Mouse (Mus musculus) thymus, adult 2 months (tissue): ENCODE data around the gene Pcsk5. TPM values are rescaled to one million over a fixed set of nuclear protein-coding genes. Genes with fewer than 3 reads are reported as not detected.

Experiments used
- DNase-seq: peaks from one replicate; pipeline ENCODE4 v3.0.0; 2021
- H3K27ac ChIP-seq: fragments of 200-500 bp; 2 replicates; pipeline ENCODE4 v1.5.1; 2012; ENCODE audit warnings: low read length, control low read depth; ENCODE audit not compliant: control insufficient read depth, insufficient read depth
- H3K27me3 ChIP-seq: fragments of 200-500 bp; 2 replicates; pipeline ENCODE4 v1.6.1; 2012; ENCODE audit warnings: mild to moderate bottlenecking, low read length, moderate library complexity, mixed read lengths; ENCODE audit not compliant: control insufficient read depth, insufficient read depth
- H3K36me3 ChIP-seq: fragments of 200-500 bp; 2 replicates; pipeline ENCODE4 v1.6.1; 2012; ENCODE audit warnings: mild to moderate bottlenecking, low read length, moderate library complexity; ENCODE audit not compliant: control insufficient read depth, insufficient read depth
- H3K4me1 ChIP-seq: fragments of 200-500 bp; replicated peaks from 2 replicates; pipeline ENCODE4 v1.6.1; 2012; ENCODE audit warnings: low read length; ENCODE audit not compliant: control insufficient read depth, insufficient read depth
- H3K4me3 ChIP-seq: fragments of 200-500 bp; 2 replicates; pipeline ENCODE4 v1.5.1; 2012; ENCODE audit warnings: mild to moderate bottlenecking, low read length, control low read depth, moderate library complexity; ENCODE audit not compliant: control insufficient read depth, insufficient read depth
- CTCF ChIP-seq: fragments of 200-500 bp; IDR thresholded peaks from 2 replicates; pipeline ENCODE4 v1.5.1; 2012; ENCODE audit warnings: mild to moderate bottlenecking, control low read depth, low read length, moderate library complexity, borderline replicate concordance; ENCODE audit not compliant: control insufficient read depth, poor library complexity, insufficient read depth; ENCODE audit errors: extremely low read depth
- POLR2A ChIP-seq: fragments of 200-500 bp; IDR thresholded peaks from 2 replicates; pipeline ENCODE4 v1.6.1; 2012; ENCODE audit warnings: mild to moderate bottlenecking, low read length, control low read depth, moderate library complexity; ENCODE audit not compliant: control insufficient read depth, poor library complexity, insufficient read depth; ENCODE audit errors: extremely low read depth
- WGBS: fragments of 180-500 bp; shearing (Covaris S2); methylation state at CpG from one replicate; pipeline ENCODE4 v1.1.7; 2018; 5-methylcytosine and 5-hydroxymethylcytosine counted together
- polyA plus RNA-seq: library from polyadenylated mRNA; depleted of rRNA; stranded (reverse); fragments of >200 nt; gene quantifications from 2 replicates; pipeline ENCODE4 v1.2.3, GENCODE M21; 2012

Gene Pcsk5
- polyA plus RNA-seq, 1 experiment: 0.58 TPM

DNA sequence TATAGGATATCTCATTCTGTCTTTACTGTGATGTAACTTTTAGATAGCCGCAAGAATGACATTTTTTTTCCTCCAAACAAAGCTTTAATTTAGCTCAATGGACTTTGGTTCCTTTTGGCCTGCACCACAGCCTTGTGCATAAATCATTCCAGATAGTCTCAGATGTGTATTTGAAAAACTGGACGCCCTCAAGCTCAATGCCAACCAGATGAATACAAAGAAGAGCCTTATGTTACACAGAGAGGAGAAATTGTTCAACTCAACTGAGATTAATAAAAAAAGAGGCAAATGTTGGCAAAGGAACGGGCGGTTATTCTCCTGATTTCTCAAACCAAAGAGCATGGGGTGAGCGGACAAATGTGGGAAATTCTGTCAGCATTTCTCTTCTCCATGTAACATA lies 75.8 kb downstream of the Pcsk5 start:
- Histone ChIP-seq H3K36me3 (no peaks in the 10 kb centered on the region), H3K4me1 (no peaks in the 10 kb centered on the region), H3K27me3 (no peaks in the 10 kb centered on the region), H3K27ac (no peak overlapping the region), H3K4me3 (no peak overlapping the region)
- no peak for TF ChIP-seq CTCF
- 94% methylated on average over 5 of the region's 5 CpGs for WGBS
- no peak for DNase-seq

DNA sequence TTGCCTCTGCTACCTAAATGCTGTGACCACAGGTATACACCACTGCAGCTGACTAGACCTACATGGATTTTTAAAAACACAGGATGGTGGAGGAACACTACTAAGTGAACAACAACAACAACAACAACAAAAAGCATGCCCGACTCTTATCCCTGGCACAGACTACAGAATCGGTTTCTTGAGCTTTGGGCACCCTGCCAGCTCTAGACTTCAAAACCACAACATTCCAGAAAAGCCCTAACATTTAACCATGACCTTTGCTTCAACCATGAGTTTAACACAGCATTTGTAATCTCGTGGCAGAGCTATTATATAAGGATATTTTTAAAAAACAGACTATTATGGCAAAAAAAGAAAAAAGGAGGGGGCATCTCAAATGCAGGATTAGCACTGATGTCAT lies 84.6 kb downstream of the Pcsk5 start:
- WGBS: 60% methylated on average over 3 of the region's 3 CpGs

DNA sequence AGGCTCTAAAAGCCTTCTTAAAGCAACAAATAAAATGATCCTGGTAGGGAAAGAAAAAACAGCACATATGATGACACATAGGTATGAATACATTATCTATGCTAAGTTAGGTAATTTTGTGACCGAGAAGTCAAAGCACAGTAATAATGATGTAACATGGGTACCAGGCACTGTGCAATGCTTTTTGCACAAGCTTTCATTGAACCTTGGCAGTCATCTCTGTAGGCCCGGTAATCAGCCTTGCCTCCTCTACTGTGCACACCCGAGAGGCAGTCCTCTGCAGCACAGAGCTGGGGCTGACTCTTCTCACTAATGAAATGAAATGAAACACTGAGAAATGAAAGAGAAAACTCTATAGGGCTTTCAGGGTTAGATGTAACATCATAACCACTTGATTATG lies 89.1 kb downstream of the Pcsk5 start:
- no peak for DNase-seq
- no peaks in the 10 kb centered on the region for H3K27me3 ChIP-seq
- TF ChIP-seq CTCF (no peak), POLR2A (no peak)
- 98% methylated on average over 3 of the region's 3 CpGs for WGBS
- H3K4me3 ChIP-seq: no peak overlapping the region
- H3K4me1 ChIP-seq: no peaks in the 10 kb centered on the region
- no peak overlapping the region for H3K27ac ChIP-seq
- H3K36me3 ChIP-seq: no peaks in the 10 kb centered on the region

More for the DNA sequence above, 84.6 kb downstream of the Pcsk5 start:
- H3K4me3 ChIP-seq: no peak overlapping the region
- H3K27ac ChIP-seq: no peak overlapping the region
- H3K4me1 ChIP-seq: no peaks in the 10 kb centered on the region
- TF ChIP-seq CTCF (no peak), POLR2A (no peak)
- no peaks in the 10 kb centered on the region for H3K36me3 ChIP-seq
- no peaks in the 10 kb centered on the region for H3K27me3 ChIP-seq
- no peak for DNase-seq

DNA sequence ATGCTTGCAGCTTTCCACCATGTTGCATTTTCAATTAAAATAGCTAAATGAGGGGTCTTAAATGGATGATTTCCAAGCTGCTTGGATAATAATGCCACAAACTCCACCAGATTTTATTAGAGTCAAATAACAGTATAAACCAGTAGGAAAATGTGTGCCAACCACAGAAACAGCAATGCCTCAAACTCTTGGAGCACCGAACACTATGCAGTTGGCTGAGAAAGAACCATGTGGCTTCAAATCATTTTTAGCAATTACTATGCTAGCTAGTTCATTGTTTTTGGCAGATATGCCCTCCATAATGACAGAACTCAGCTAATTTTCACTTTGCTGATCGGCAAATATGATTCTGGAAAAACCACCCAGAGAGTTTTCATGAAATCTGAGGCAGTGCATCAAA lies 92.1 kb downstream of the Pcsk5 start:
- Histone ChIP-seq H3K27me3 (no peaks in the 10 kb centered on the region), H3K27ac (no peak overlapping the region), H3K36me3 (no peaks in the 10 kb centered on the region), H3K4me3 (no peak overlapping the region), H3K4me1 (no peaks in the 10 kb centered on the region)
- TF ChIP-seq CTCF (no peak), POLR2A (no peak)
- DNase-seq: no peak
- WGBS: 95% methylated on average over 2 of the region's 2 CpGs

DNA sequence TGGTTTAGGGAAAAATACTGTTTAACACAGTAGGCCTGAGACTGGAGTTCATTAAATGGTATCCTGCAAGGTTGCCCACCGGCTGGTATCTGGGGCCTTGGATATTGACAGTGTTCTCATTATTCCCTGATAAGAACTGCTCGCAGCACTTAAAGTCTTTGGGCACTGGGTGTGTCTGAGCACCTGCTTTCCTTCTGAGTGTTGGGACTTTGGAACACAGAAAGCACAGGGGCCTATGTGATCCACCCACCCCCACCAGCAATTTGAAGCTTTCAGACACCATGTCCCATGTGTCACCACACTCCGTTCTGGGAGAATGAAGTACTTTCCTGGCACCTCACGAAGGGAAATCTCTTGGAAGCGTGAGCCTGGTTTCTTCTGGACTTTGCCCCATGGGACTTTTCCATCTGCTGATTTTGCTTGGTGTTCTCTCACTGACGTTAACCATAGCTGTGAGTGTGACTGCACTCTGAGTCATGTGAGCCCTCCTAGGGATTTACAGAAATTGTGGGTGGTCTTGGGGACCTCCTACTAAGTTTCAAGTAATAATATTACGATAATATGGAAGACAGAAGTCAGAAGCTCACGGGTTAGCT lies 92.9 kb downstream of the Pcsk5 start:
- no peaks in the 10 kb centered on the region for H3K4me1 ChIP-seq
- DNase-seq: no peak
- H3K27me3 ChIP-seq: no peaks in the 10 kb centered on the region
- H3K27ac ChIP-seq: no peak overlapping the region
- H3K4me3 ChIP-seq: no peak overlapping the region
- H3K36me3 ChIP-seq: no peaks in the 10 kb centered on the region
- TF ChIP-seq CTCF (no peak), POLR2A (no peak)
- 92% methylated on average over 8 of the region's 8 CpGs for WGBS

DNA sequence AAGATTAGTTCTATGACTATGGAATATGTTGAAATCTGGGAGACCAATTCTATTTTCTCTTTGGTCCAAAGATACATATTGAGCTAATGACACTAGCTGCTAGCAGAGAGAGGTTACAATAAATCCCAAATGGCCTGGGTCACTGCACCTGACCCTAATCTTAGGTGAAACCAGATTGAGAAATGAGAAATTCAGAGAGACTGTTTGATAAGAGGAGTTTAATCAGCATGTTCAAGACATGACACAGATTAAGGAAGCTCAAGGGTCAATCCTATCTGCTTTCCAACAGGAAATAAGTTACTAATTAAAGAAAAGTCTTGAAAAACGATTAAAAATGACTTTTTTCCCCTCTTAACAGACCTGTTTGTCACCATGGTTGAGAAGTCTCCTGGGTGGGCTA lies 96.0 kb downstream of the Pcsk5 start:
- TF ChIP-seq POLR2A (no peak), CTCF (no peak)
- no peak for DNase-seq
- Histone ChIP-seq H3K36me3 (no peaks in the 10 kb centered on the region), H3K27me3 (no peaks in the 10 kb centered on the region), H3K27ac (no peak overlapping the region), H3K4me3 (no peak overlapping the region), H3K4me1 (no peaks in the 10 kb centered on the region)
- WGBS: 45% methylated on average over 1 of the region's 1 CpGs

DNA sequence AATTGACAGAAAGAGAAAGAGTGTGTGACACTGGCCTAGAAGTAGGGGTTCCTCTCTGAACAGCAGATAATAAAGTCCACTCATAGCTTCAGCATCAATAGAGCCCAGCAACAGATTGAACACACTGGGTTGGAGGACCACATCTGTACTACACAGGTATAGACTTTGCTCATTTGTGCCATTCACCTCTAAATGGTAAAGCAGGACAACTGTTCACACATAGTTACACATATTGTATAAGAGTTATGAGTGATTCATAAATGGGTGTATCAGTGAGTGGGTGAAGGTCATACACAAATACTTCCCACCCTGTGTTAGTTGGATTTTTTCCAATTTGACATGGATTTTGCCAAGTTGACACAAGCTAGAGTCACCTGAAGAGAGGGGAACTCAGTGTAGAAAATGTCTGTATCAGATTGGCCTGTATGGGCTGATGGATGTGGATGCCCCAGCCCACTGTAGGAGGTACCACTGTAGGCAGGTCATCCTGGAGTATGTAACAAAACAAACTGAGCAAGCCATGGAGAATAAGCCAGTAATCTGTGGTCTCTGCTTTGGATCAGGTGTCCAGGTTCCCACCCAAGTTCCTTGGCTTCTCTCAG lies 104.7 kb downstream of the Pcsk5 start:
- DNase-seq: no peak
- no peaks in the 10 kb centered on the region for H3K27me3 ChIP-seq
- no peak overlapping the region for H3K27ac ChIP-seq
- no peaks in the 10 kb centered on the region for H3K36me3 ChIP-seq
- TF ChIP-seq CTCF: no peak
- no peak for TF ChIP-seq POLR2A
- H3K4me1 ChIP-seq: no peaks in the 10 kb centered on the region
- no peak overlapping the region for H3K4me3 ChIP-seq
